Mouse (Mus musculus) gastrocnemius, adult 8-10 months (tissue): Measurements from ENCODE around the gene Cxadr. TPM values are rescaled to one million over a fixed set of nuclear protein-coding genes. Genes with fewer than 3 reads are reported as not detected.
"Not testable (repeated sequence)": the region's sequence is repeated elsewhere in the genome, so short reads cannot be mapped to it uniquely, and the experiment has no call there.

Source experiments
- DNase-seq, 2 experiments: peaks; one replicate each; pipeline ENCODE4 v3.0.0; 2022; ENCODE audit warnings: low spot score in 2 of 2
- total RNA-seq, 4 experiments: library from RNA; stranded (reverse); gene quantifications; 2 replicates each; pipeline ENCODE4 v1.2.4; 2022

Cxadr gene
- total RNA-seq, 4 experiments from 2014 or later: 0.34 to 1.0 (median 0.53) TPM

- DNase-seq: no peak
Observed at GRCm38 (mm10) chr16:78361466-78361865, 60.2 kb downstream of the Cxadr start.

- not testable (repeated sequence) for DNase-seq
Observed at GRCm38 (mm10) chr16:78364554-78364953, 63.3 kb downstream of the Cxadr start.

GRCm38 (mm10) chr16:78371491-78372046 lies 70.3 kb downstream of the Cxadr start:
- DNase-seq: no peak

- no peak for DNase-seq
Observed at GRCm38 (mm10) chr16:78372786-78373185, 71.5 kb downstream of the Cxadr start.

GRCm38 (mm10) chr16:78373743-78374142 lies 72.5 kb downstream of the Cxadr start:
- DNase-seq: no peak

- DNase-seq: no peak
Observed at GRCm38 (mm10) chr16:78375222-78375621, 73.9 kb downstream of the Cxadr start.

GRCm38 (mm10) chr16:78375821-78376691 lies 74.8 kb downstream of the Cxadr start:
- DNase-seq: peak in 1 of 2 experiments; percentile 13

- DNase-seq: peak; percentile 67 to 80
Observed at GRCm38 (mm10) chr16:78376745-78377570, 75.7 kb downstream of the Cxadr start, which contains the start of gene Btg3. Gene Btg3 (minus strand): TSS chr16:78377192.

GRCm38 (mm10) chr16:78378493-78378892 lies 77.2 kb downstream of the Cxadr start:
- DNase-seq: no peak

GRCm38 (mm10) chr16:78389122-78389521 lies 87.8 kb downstream of the Cxadr start:
- DNase-seq: no peak

GRCm38 (mm10) chr16:78389986-78390385 lies 88.7 kb downstream of the Cxadr start:
- DNase-seq: no peak

- no peak for DNase-seq
Observed at GRCm38 (mm10) chr16:78391354-78391753, 90.1 kb downstream of the Cxadr start.

- no peak for DNase-seq
Observed at GRCm38 (mm10) chr16:78398734-78399133, 97.4 kb downstream of the Cxadr start.

GRCm38 (mm10) chr16:78399423-78399822 lies 98.1 kb downstream of the Cxadr start:
- DNase-seq: no peak

GRCm38 (mm10) chr16:78402316-78402715 lies 101.0 kb downstream of the Cxadr start:
- DNase-seq: no peak

- no peak for DNase-seq
Observed at GRCm38 (mm10) chr16:78406657-78407056, 105.4 kb downstream of the Cxadr start.

GRCm38 (mm10) chr16:78407855-78408254 lies 106.6 kb downstream of the Cxadr start:
- no peak for DNase-seq

Other genes with a start within 250 kb of the Cxadr start
- gene Btg3, start 75.7 kb downstream of the Cxadr start, total RNA-seq: 1 to 10 TPM in 3 of 4 experiments, under 1 TPM in 1; 0.99 to 2.6 (median 1.7) TPM